Mouse (Mus musculus) forebrain, embryonic 13.5 days (tissue): ENCODE measurements around the gene Gm17409. TPM values are rescaled to one million over a fixed set of nuclear protein-coding genes. Genes with fewer than 3 reads are reported as not detected.

Experiments
- ATAC-seq: fragments of 200-750 bp; cut with Nextera tagmentation; 2 replicates; pipeline ENCODE4 v1.8.0; 2017
- H3K27ac ChIP-seq: fragments of 300-500 bp; sonication (generic); 2 replicates; pipeline ENCODE4 v1.5.1; 2015; ENCODE audit warnings: inconsistent platforms, mild to moderate bottlenecking, moderate library complexity
- H3K27me3 ChIP-seq: fragments of 300-500 bp; sonication (generic); 2 replicates; pipeline ENCODE4 v1.6.1; 2015; ENCODE audit warnings: mild to moderate bottlenecking, inconsistent platforms
- H3K36me3 ChIP-seq: fragments of 300-500 bp; sonication (generic); 2 replicates; pipeline ENCODE4 v1.6.1; 2015; ENCODE audit warnings: mild to moderate bottlenecking, inconsistent platforms; ENCODE audit not compliant: poor library complexity, severe bottlenecking
- H3K4me1 ChIP-seq: fragments of 300-500 bp; sonication (generic); 2 replicates; pipeline ENCODE4 v1.6.1; 2015; ENCODE audit warnings: inconsistent platforms
- H3K4me2 ChIP-seq: fragments of 300-500 bp; sonication (generic); 2 replicates; pipeline ENCODE4 v1.6.1; 2015; ENCODE audit warnings: inconsistent platforms, mild to moderate bottlenecking, moderate library complexity
- H3K4me3 ChIP-seq: fragments of 300-500 bp; sonication (generic); 2 replicates; pipeline ENCODE4 v1.5.1; 2015; ENCODE audit warnings: mild to moderate bottlenecking, inconsistent platforms
- H3K9ac ChIP-seq: fragments of 300-500 bp; sonication (generic); 2 replicates; pipeline ENCODE4 v1.6.1; 2015; ENCODE audit warnings: mild to moderate bottlenecking, inconsistent platforms
- H3K9me3 ChIP-seq: fragments of 300-500 bp; sonication (generic); replicated peaks from 2 replicates; pipeline ENCODE4 v1.6.1; 2016; ENCODE audit warnings: inconsistent platforms
- WGBS: fragments of 180-500 bp; shearing (Covaris S2); methylation state at CpG from one replicate; pipeline ENCODE4 v1.1.7; 2015; 5-methylcytosine and 5-hydroxymethylcytosine counted together
- polyA plus RNA-seq: library from polyadenylated mRNA; unstranded; fragments of >200 nt; fragmentation: Nextera tagmentation; extraction: Ambion mirVana; gene quantifications from 2 replicates; pipeline ENCODE4 v1.2.1, GENCODE M21; 2015

Gm17409 gene
- polyA plus RNA-seq, 1 experiment from 2014 or later, result not detected

GRCm38 (mm10) chr2:58457488-58457865, 12.4 kb upstream of the Gm17409 start:
- Histone ChIP-seq H3K9ac (no peak overlapping the region), H3K4me3 (no peak overlapping the region), H3K27me3 (no peaks in the 10 kb centered on the region), H3K9me3 (no peaks in the 10 kb centered on the region), H3K4me1 (no peaks in the 10 kb centered on the region), H3K27ac (no peak overlapping the region), H3K4me2 (no peak overlapping the region), H3K36me3 (peaks cover 52% of the 10 kb centered on the region)
- ATAC-seq, result no peak
- 97% methylated on average over 5 of the region's 5 CpGs for WGBS

- Histone ChIP-seq H3K27ac (no peak overlapping the region), H3K4me2 (no peak overlapping the region), H3K9ac (no peak overlapping the region), H3K4me3 (no peak overlapping the region), H3K27me3 (no peaks in the 10 kb centered on the region), H3K36me3 (peaks cover 51% of the 10 kb centered on the region), H3K9me3 (no peaks in the 10 kb centered on the region), H3K4me1 (no peaks in the 10 kb centered on the region)
- no peak for ATAC-seq
- 83% methylated on average over 14 of the region's 14 CpGs for WGBS
These were observed 11.0 kb upstream of the Gm17409 start for GRCm38 (mm10) chr2:58458820-58459371.

GRCm38 (mm10) chr2:58470290-58470689, 374 bp downstream of the Gm17409 start:
- 91% methylated on average over 7 of the region's 7 CpGs for WGBS

GRCm38 (mm10) chr2:58475578-58475977, 5.7 kb downstream of the Gm17409 start:
- WGBS, result 30% methylated on average over 8 of the region's 8 CpGs
- peaks cover 29% of the 10 kb centered on the region for H3K4me1 ChIP-seq
- H3K36me3 ChIP-seq, result peaks cover 17% of the 10 kb centered on the region; the same call in 1 of the 2 replicates
- no peaks in the 10 kb centered on the region for H3K9me3 ChIP-seq
- peak overlapping the region; percentile 22; the same call in 1 of the 2 replicates for H3K27ac ChIP-seq
- no peak overlapping the region for H3K4me2 ChIP-seq
- no peaks in the 10 kb centered on the region for H3K27me3 ChIP-seq
- H3K4me3 ChIP-seq, result no peak overlapping the region
- peak; percentile 62; the same call in 1 of the 2 replicates for ATAC-seq
- H3K9ac ChIP-seq, result no peak overlapping the region

More at GRCm38 (mm10) chr2:58470290-58470689, 374 bp downstream of the Gm17409 start:
- no peak overlapping the region for H3K4me3 ChIP-seq
- no peaks in the 10 kb centered on the region for H3K27me3 ChIP-seq
- 0 out of 2 replicates have a peak, but pooled peaks cover 3% of the 10 kb centered on the region for H3K9me3 ChIP-seq
- H3K36me3 ChIP-seq, result peaks cover 41% of the 10 kb centered on the region
- H3K4me1 ChIP-seq, result peaks cover 16% of the 10 kb centered on the region
- H3K27ac ChIP-seq, result no peak overlapping the region
- H3K4me2 ChIP-seq, result no peak overlapping the region
- no peak overlapping the region for H3K9ac ChIP-seq
- no peak for ATAC-seq

- H3K9me3 ChIP-seq, result no peaks in the 10 kb centered on the region
- no peaks in the 10 kb centered on the region for H3K27me3 ChIP-seq
- no peak overlapping the region for H3K4me2 ChIP-seq
- H3K4me1 ChIP-seq, result peaks cover 29% of the 10 kb centered on the region
- peaks cover 14% of the 10 kb centered on the region; the same call in 1 of the 2 replicates for H3K36me3 ChIP-seq
- WGBS, result 61% methylated on average over 12 of the region's 12 CpGs
- no peak overlapping the region for H3K27ac ChIP-seq
- no peak overlapping the region for H3K4me3 ChIP-seq
- ATAC-seq, result peak; percentile 72
- H3K9ac ChIP-seq, result no peak overlapping the region
These were observed 7.2 kb downstream of the Gm17409 start for GRCm38 (mm10) chr2:58476956-58477715.

GRCm38 (mm10) chr2:58478144-58478543, 8.2 kb downstream of the Gm17409 start:
- no peak for ATAC-seq
- WGBS, result 91% methylated on average over 4 of the region's 4 CpGs
- H3K4me2 ChIP-seq, result no peak overlapping the region

GRCm38 (mm10) chr2:58479536-58479935, 9.6 kb downstream of the Gm17409 start:
- Histone ChIP-seq H3K9ac (no peak overlapping the region), H3K4me2 (no peak overlapping the region), H3K27me3 (no peaks in the 10 kb centered on the region), H3K36me3 (0 out of 2 replicates have a peak, but pooled peaks cover 11% of the 10 kb centered on the region), H3K4me1 (peaks cover 27% of the 10 kb centered on the region), H3K9me3 (no peaks in the 10 kb centered on the region), H3K4me3 (no peak overlapping the region), H3K27ac (no peak overlapping the region)
- 87% methylated on average over 10 of the region's 10 CpGs for WGBS
- no peak for ATAC-seq

More at GRCm38 (mm10) chr2:58478144-58478543, 8.2 kb downstream of the Gm17409 start:
- no peak overlapping the region for H3K9ac ChIP-seq
- no peak overlapping the region for H3K4me3 ChIP-seq
- H3K9me3 ChIP-seq, result no peaks in the 10 kb centered on the region
- no peak overlapping the region for H3K27ac ChIP-seq
- H3K4me1 ChIP-seq, result peaks cover 29% of the 10 kb centered on the region
- no peaks in the 10 kb centered on the region for H3K27me3 ChIP-seq
- H3K36me3 ChIP-seq, result 0 out of 2 replicates have a peak, but pooled peaks cover 14% of the 10 kb centered on the region

- Histone ChIP-seq H3K27me3 (no peaks in the 10 kb centered on the region), H3K4me3 (no peak overlapping the region), H3K36me3 (0 out of 2 replicates have a peak, but pooled peaks cover 11% of the 10 kb centered on the region), H3K9ac (no peak overlapping the region), H3K9me3 (no peaks in the 10 kb centered on the region), H3K4me1 (peaks cover 26% of the 10 kb centered on the region), H3K27ac (no peak overlapping the region), H3K4me2 (no peak overlapping the region)
- 79% methylated on average over 6 of the region's 6 CpGs for WGBS
- ATAC-seq, result no peak
These were observed 10.8 kb downstream of the Gm17409 start for GRCm38 (mm10) chr2:58480764-58481163.

- peaks cover 25% of the 10 kb centered on the region for H3K4me1 ChIP-seq
- ATAC-seq, result no peak
- H3K9ac ChIP-seq, result no peak overlapping the region
- WGBS, result 85% methylated on average over 9 of the region's 9 CpGs
- no peak overlapping the region for H3K4me3 ChIP-seq
- no peaks in the 10 kb centered on the region for H3K27me3 ChIP-seq
- 0 out of 2 replicates have a peak, but pooled peaks cover 11% of the 10 kb centered on the region for H3K36me3 ChIP-seq
- no peak overlapping the region for H3K4me2 ChIP-seq
- H3K27ac ChIP-seq, result no peak overlapping the region
- no peaks in the 10 kb centered on the region for H3K9me3 ChIP-seq
These were observed 11.7 kb downstream of the Gm17409 start for GRCm38 (mm10) chr2:58481450-58482100.

- no peaks in the 10 kb centered on the region for H3K9me3 ChIP-seq
- no peaks in the 10 kb centered on the region for H3K27me3 ChIP-seq
- ATAC-seq, result peak; percentile 60
- H3K9ac ChIP-seq, result no peak overlapping the region
- H3K36me3 ChIP-seq, result 0 out of 2 replicates have a peak, but pooled peaks cover 3% of the 10 kb centered on the region
- no peak overlapping the region for H3K4me2 ChIP-seq
- H3K27ac ChIP-seq, result peak overlapping the region; percentile 69
- no peak overlapping the region for H3K4me3 ChIP-seq
- WGBS, result 60% methylated on average over 7 of the region's 7 CpGs
- H3K4me1 ChIP-seq, result peaks cover 35% of the 10 kb centered on the region
These were observed 14.5 kb downstream of the Gm17409 start for GRCm38 (mm10) chr2:58484284-58484965.

- peaks cover 35% of the 10 kb centered on the region for H3K4me1 ChIP-seq
- H3K4me2 ChIP-seq, result no peak overlapping the region
- 25% methylated on average over 4 of the region's 4 CpGs for WGBS
- H3K4me3 ChIP-seq, result no peak overlapping the region
- no peak overlapping the region for H3K9ac ChIP-seq
- H3K9me3 ChIP-seq, result no peaks in the 10 kb centered on the region
- no peaks in the 10 kb centered on the region for H3K27me3 ChIP-seq
- H3K36me3 ChIP-seq, result no peaks in the 10 kb centered on the region
- peak overlapping the region; percentile 69; the same call in 1 of the 2 replicates for H3K27ac ChIP-seq
- ATAC-seq, result peak; percentile 22; the same call in 1 of the 2 replicates
These were observed 15.2 kb downstream of the Gm17409 start for GRCm38 (mm10) chr2:58485152-58485551.
